Mouse (Mus musculus): ENCODE data around the gene Cnnm4. TPM values are rescaled to one million over a fixed set of nuclear protein-coding genes. Genes with fewer than 3 reads are reported as not detected.
A peak's percentile ranks its signal among the peaks of the same experiment; 100 is the strongest.

Cnnm4 gene
- total RNA-seq, 1 experiment from 2014 or later: 17.0 TPM

- ATAC-seq (replicated peaks; ENCODE audit: insufficient number of reproducible peaks, low FRiP score, low TSS enrichment, poor library complexity, severe bottlenecking): no peak
Measured at GRCm38 (mm10) chr1:36467446-36467845, 4.0 kb upstream of the Cnnm4 start.

- ATAC-seq (replicated peaks; ENCODE audit: insufficient number of reproducible peaks, low FRiP score, low TSS enrichment, poor library complexity, severe bottlenecking): no peak
Measured at GRCm38 (mm10) chr1:36469811-36470444, 1.5 kb upstream of the Cnnm4 start.

- peak; percentile 2; the same call in 1 of the 2 replicates for ATAC-seq (replicated peaks; ENCODE audit: insufficient number of reproducible peaks, low FRiP score, low TSS enrichment, poor library complexity, severe bottlenecking)
Measured at GRCm38 (mm10) chr1:36472106-36472440, 653 bp downstream of the Cnnm4 start.

GRCm38 (mm10) chr1:36473211-36473780 lies 1.9 kb downstream of the Cnnm4 start:
- no peak for ATAC-seq (replicated peaks; ENCODE audit: insufficient number of reproducible peaks, low FRiP score, low TSS enrichment, poor library complexity, severe bottlenecking)

- ATAC-seq (replicated peaks; ENCODE audit: insufficient number of reproducible peaks, low FRiP score, low TSS enrichment, poor library complexity, severe bottlenecking): no peak
Measured at GRCm38 (mm10) chr1:36474646-36475045, 3.2 kb downstream of the Cnnm4 start.

GRCm38 (mm10) chr1:36475480-36476110 lies 4.2 kb downstream of the Cnnm4 start:
- no peak for ATAC-seq (replicated peaks; ENCODE audit: insufficient number of reproducible peaks, low FRiP score, low TSS enrichment, poor library complexity, severe bottlenecking)

GRCm38 (mm10) chr1:36476426-36476825 lies 5.0 kb downstream of the Cnnm4 start:
- no peak for ATAC-seq (replicated peaks; ENCODE audit: insufficient number of reproducible peaks, low FRiP score, low TSS enrichment, poor library complexity, severe bottlenecking)

GRCm38 (mm10) chr1:36478343-36478795 lies 6.9 kb downstream of the Cnnm4 start:
- no peak for ATAC-seq (replicated peaks; ENCODE audit: insufficient number of reproducible peaks, low FRiP score, low TSS enrichment, poor library complexity, severe bottlenecking)

- no peak for ATAC-seq (replicated peaks; ENCODE audit: insufficient number of reproducible peaks, low FRiP score, low TSS enrichment, poor library complexity, severe bottlenecking)
Measured at GRCm38 (mm10) chr1:36479903-36480899, 8.8 kb downstream of the Cnnm4 start.

GRCm38 (mm10) chr1:36483825-36484224 lies 12.4 kb downstream of the Cnnm4 start:
- no peak for ATAC-seq (replicated peaks; ENCODE audit: insufficient number of reproducible peaks, low FRiP score, low TSS enrichment, poor library complexity, severe bottlenecking)

GRCm38 (mm10) chr1:36485080-36485479 lies 13.7 kb downstream of the Cnnm4 start:
- ATAC-seq (replicated peaks; ENCODE audit: insufficient number of reproducible peaks, low FRiP score, low TSS enrichment, poor library complexity, severe bottlenecking): no peak

GRCm38 (mm10) chr1:36487111-36487510 lies 15.7 kb downstream of the Cnnm4 start:
- ATAC-seq (replicated peaks; ENCODE audit: insufficient number of reproducible peaks, low FRiP score, low TSS enrichment, poor library complexity, severe bottlenecking): no peak

- ATAC-seq (replicated peaks; ENCODE audit: insufficient number of reproducible peaks, low FRiP score, low TSS enrichment, poor library complexity, severe bottlenecking): no peak
Measured at GRCm38 (mm10) chr1:36489661-36490060, 18.2 kb downstream of the Cnnm4 start.

- ATAC-seq (replicated peaks; ENCODE audit: insufficient number of reproducible peaks, low FRiP score, low TSS enrichment, poor library complexity, severe bottlenecking): no peak
Measured at GRCm38 (mm10) chr1:36492416-36493139, 21.2 kb downstream of the Cnnm4 start.

- ATAC-seq (replicated peaks; ENCODE audit: insufficient number of reproducible peaks, low FRiP score, low TSS enrichment, poor library complexity, severe bottlenecking): no peak
Measured at GRCm38 (mm10) chr1:36493299-36493698, 21.9 kb downstream of the Cnnm4 start.

- no peak for ATAC-seq (replicated peaks; ENCODE audit: insufficient number of reproducible peaks, low FRiP score, low TSS enrichment, poor library complexity, severe bottlenecking)
Measured at GRCm38 (mm10) chr1:36496719-36497118, 25.3 kb downstream of the Cnnm4 start.

- no peak for ATAC-seq (replicated peaks; ENCODE audit: insufficient number of reproducible peaks, low FRiP score, low TSS enrichment, poor library complexity, severe bottlenecking)
Measured at GRCm38 (mm10) chr1:36497312-36497711, 25.9 kb downstream of the Cnnm4 start.

GRCm38 (mm10) chr1:36501261-36501660 lies 29.8 kb downstream of the Cnnm4 start:
- peak; percentile 59 for ATAC-seq (replicated peaks; ENCODE audit: insufficient number of reproducible peaks, low FRiP score, low TSS enrichment, poor library complexity, severe bottlenecking)
